Mouse (Mus musculus): ENCODE results near the gene Mettl7a1.

DNA sequence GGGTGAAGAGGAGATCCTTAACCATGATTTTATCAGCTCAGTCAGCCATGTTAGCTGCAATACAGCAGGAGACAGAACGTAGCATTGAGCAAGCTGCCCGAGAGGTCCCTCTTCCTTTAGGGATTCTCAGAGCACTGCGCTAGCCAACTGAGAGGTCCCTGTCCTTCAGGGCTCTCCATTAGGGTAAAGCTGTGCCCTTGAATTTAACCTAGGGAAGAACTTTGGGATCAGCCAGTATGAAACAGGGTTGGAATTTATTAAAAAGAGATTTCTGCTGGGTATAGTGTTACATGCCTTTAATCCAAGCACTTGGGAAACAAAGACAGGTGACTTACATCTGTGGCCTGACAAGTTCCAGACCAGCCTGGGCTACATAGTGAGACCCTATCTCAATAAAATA, 26.4 kb upstream of the Mettl7a1 start:
- no peak for TF ChIP-seq CTCF (IDR thresholded peaks at IDR 0.05; ENCODE audit: low read depth, low read length)
- no peak for TF ChIP-seq POLR2A (IDR thresholded peaks at IDR 0.05; ENCODE audit: extremely low read depth, insufficient read depth, low read length)
